In genomic region chr13:74301607-74301984, GRCm38 (mm10) we compare ENCODE assay signal across 9 mouse cellular contexts. TPM values are rescaled to one million over a fixed set of nuclear protein-coding genes. Genes with fewer than 3 reads are reported as not detected.
DNase-seq lines count a peak whose midpoint lies in the region; ATAC-seq and TF ChIP-seq lines count a peak whose summit lies in the region.
"Had no signal": no experiment of that assay in that cellular context is flagged by ENCODE, and none has a peak within 500 bp of the region (broad histone marks: within the 10 kb centered on the region; RNA-seq: fewer than 3 reads in every experiment).

No protein-coding gene starts in this region.

- ATAC-seq in embryonic facial prominence, embryonic 11.5 days (replicated peaks; ENCODE audit: insufficient number of reproducible peaks, low FRiP score, low TSS enrichment, low read depth) = peak; percentile 37; the same call in 1 of the 2 replicates
- peak; percentile 92 for ATAC-seq in intestine, embryonic 16.5 days
- peak; percentile 22; the same call in 1 of the 2 replicates for ATAC-seq in midbrain, embryonic 14.5 days (ENCODE audit: low FRiP score, low TSS enrichment)
- ATAC-seq in CD4-positive, CD25-positive, alpha-beta regulatory T cell, adult 4 months = no peak
- no peak for ATAC-seq in heart, embryonic 12.5 days (ENCODE audit: insufficient number of reproducible peaks, low FRiP score)

- 74% methylated on average over 6 of the region's 6 CpGs for WGBS in embryonic facial prominence, embryonic 11.5 days
- 78% methylated on average over 6 of the region's 6 CpGs for WGBS in embryonic facial prominence, embryonic 10.5 days
- 58% methylated on average over 6 of the region's 6 CpGs for WGBS in intestine, embryonic 16.5 days
- 82% methylated on average over 6 of the region's 6 CpGs for WGBS in midbrain, embryonic 14.5 days
- 65% methylated on average over 6 of the region's 6 CpGs for WGBS in heart, embryonic 12.5 days

- H3K4me2 ChIP-seq in embryonic facial prominence, embryonic 11.5 days (ENCODE audit: low read depth, low read length) = no peak overlapping the region
- no peak overlapping the region for H3K4me2 ChIP-seq in CH12.LX (ENCODE audit: insufficient read depth, low read depth, poor library complexity, severe bottlenecking)
- H3K4me2 ChIP-seq in intestine, embryonic 16.5 days (ENCODE audit: low read depth, low read length) = no peak overlapping the region
- H3K4me2 ChIP-seq in midbrain, embryonic 14.5 days (ENCODE audit: low read length) = no peak overlapping the region
- no peak overlapping the region for H3K4me2 ChIP-seq in heart, embryonic 12.5 days

- no peak for TF ChIP-seq RAD21 in CH12.LX (IDR thresholded peaks at IDR 0.05; ENCODE audit: low read depth, low read length)

- no peaks in the 10 kb centered on the region for H3K27me3 ChIP-seq in embryonic facial prominence, embryonic 11.5 days (ENCODE audit: control insufficient read depth, insufficient read depth, low read length)
- H3K27me3 ChIP-seq in embryonic facial prominence, embryonic 10.5 days (replicated peaks; ENCODE audit: low read depth, poor library complexity, severe bottlenecking) = no peaks in the 10 kb centered on the region
- H3K27me3 ChIP-seq in CH12.LX (replicated peaks) = no peaks in the 10 kb centered on the region
- H3K27me3 ChIP-seq in intestine, embryonic 16.5 days (replicated peaks; ENCODE audit: control insufficient read depth, insufficient read depth, low read length) = no peaks in the 10 kb centered on the region
- no peaks in the 10 kb centered on the region for H3K27me3 ChIP-seq in midbrain, embryonic 14.5 days (ENCODE audit: control insufficient read depth, insufficient read depth, low read length)
- no peaks in the 10 kb centered on the region for H3K27me3 ChIP-seq in heart, embryonic 12.5 days (replicated peaks)

- TF ChIP-seq POLR2A in CH12.LX (IDR thresholded peaks at IDR 0.05; ENCODE audit: low read depth, low read length) = no peak

- TF ChIP-seq EP300 in CH12.LX (IDR thresholded peaks at IDR 0.05; ENCODE audit: low read length) = no peak

- peaks cover 4% of the 10 kb centered on the region; the same call in 1 of the 2 replicates for H3K36me3 ChIP-seq in embryonic facial prominence, embryonic 11.5 days (replicated peaks; ENCODE audit: control insufficient read depth, insufficient read depth, low read depth, low read length)
- H3K36me3 ChIP-seq in embryonic facial prominence, embryonic 10.5 days (replicated peaks) = peaks cover 49% of the 10 kb centered on the region
- H3K36me3 ChIP-seq in CH12.LX (replicated peaks in 1 of 2; ENCODE audit: control insufficient read depth in 1 of 2, insufficient read depth in 1 of 2, low read length in 1 of 2) = peaks cover 45 to 54% of the 10 kb centered on the region in 2 experiments
- H3K36me3 ChIP-seq in intestine, embryonic 16.5 days (ENCODE audit: control insufficient read depth, insufficient read depth, low read length) = peaks cover 3% of the 10 kb centered on the region; the same call in 1 of the 2 replicates
- H3K36me3 ChIP-seq in midbrain, embryonic 14.5 days (ENCODE audit: control insufficient read depth, insufficient read depth, low read length) = peaks cover 47% of the 10 kb centered on the region
- peaks cover 41% of the 10 kb centered on the region for H3K36me3 ChIP-seq in heart, embryonic 12.5 days

- H3K79me2 ChIP-seq in CH12.LX (replicated peaks; ENCODE audit: control insufficient read depth, extremely low read depth, insufficient read depth, poor library complexity, severe bottlenecking) = no peaks in the 10 kb centered on the region

- no peaks in the 10 kb centered on the region for H3K4me1 ChIP-seq in embryonic facial prominence, embryonic 11.5 days (ENCODE audit: control insufficient read depth, insufficient read depth, low read length)
- no peaks in the 10 kb centered on the region for H3K4me1 ChIP-seq in embryonic facial prominence, embryonic 10.5 days
- H3K4me1 ChIP-seq in CH12.LX (ENCODE audit: control insufficient read depth in 1 of 2, insufficient read depth in 2 of 2) = peaks cover 0 to 3% of the 10 kb centered on the region in 2 experiments; a peak in 1 of 4 replicates
- no peaks in the 10 kb centered on the region for H3K4me1 ChIP-seq in intestine, embryonic 16.5 days (ENCODE audit: control insufficient read depth, insufficient read depth, low read length)
- H3K4me1 ChIP-seq in midbrain, embryonic 14.5 days (ENCODE audit: control insufficient read depth, insufficient read depth, low read length) = no peaks in the 10 kb centered on the region
- H3K4me1 ChIP-seq in heart, embryonic 12.5 days (replicated peaks) = no peaks in the 10 kb centered on the region
- H3K4me1 ChIP-seq: heart, embryonic 10.5 days had no signal

- TF ChIP-seq CTCF in CH12.LX (conservative IDR thresholded peaks at IDR 0.05 in 1 of 2, IDR thresholded peaks at IDR 0.05 in 1 of 2; ENCODE audit: low read depth in 2 of 2, low read length in 2 of 2) = no peak

- no peak overlapping the region for H3K4me3 ChIP-seq in embryonic facial prominence, embryonic 11.5 days (ENCODE audit: low read depth, low read length)
- H3K4me3 ChIP-seq in embryonic facial prominence, embryonic 10.5 days = no peak overlapping the region
- no peak overlapping the region for H3K4me3 ChIP-seq in CH12.LX (replicated peaks in 1 of 3; ENCODE audit: low read depth in 2 of 3, low read length in 2 of 3, poor library complexity in 1 of 3)
- no peak overlapping the region for H3K4me3 ChIP-seq in intestine, embryonic 16.5 days (ENCODE audit: low read length)
- H3K4me3 ChIP-seq in midbrain, embryonic 14.5 days (replicated peaks; ENCODE audit: low read depth, low read length) = no peak overlapping the region
- H3K4me3 ChIP-seq in heart, embryonic 12.5 days = no peak overlapping the region
- H3K4me3 ChIP-seq: heart, embryonic 10.5 days had no signal

- H3K9ac ChIP-seq in embryonic facial prominence, embryonic 11.5 days (replicated peaks; ENCODE audit: low read length) = no peak overlapping the region
- H3K9ac ChIP-seq in CH12.LX (ENCODE audit: insufficient read depth, low read depth) = no peak overlapping the region
- no peak overlapping the region for H3K9ac ChIP-seq in intestine, embryonic 16.5 days (ENCODE audit: low read depth, low read length)
- H3K9ac ChIP-seq in midbrain, embryonic 14.5 days (replicated peaks; ENCODE audit: low read length) = no peak overlapping the region
- no peak overlapping the region for H3K9ac ChIP-seq in heart, embryonic 12.5 days

- no peaks in the 10 kb centered on the region for H3K9me3 ChIP-seq in embryonic facial prominence, embryonic 11.5 days (replicated peaks; ENCODE audit: control insufficient read depth, low read length)
- no peaks in the 10 kb centered on the region for H3K9me3 ChIP-seq in embryonic facial prominence, embryonic 10.5 days
- H3K9me3 ChIP-seq in CH12.LX (replicated peaks; ENCODE audit: low read length) = no peaks in the 10 kb centered on the region
- H3K9me3 ChIP-seq in intestine, embryonic 16.5 days (ENCODE audit: control insufficient read depth, low read length) = no peaks in the 10 kb centered on the region
- no peaks in the 10 kb centered on the region for H3K9me3 ChIP-seq in midbrain, embryonic 14.5 days (ENCODE audit: control insufficient read depth, low read length)
- H3K9me3 ChIP-seq in heart, embryonic 12.5 days (replicated peaks) = no peaks in the 10 kb centered on the region
- H3K9me3 ChIP-seq: heart, embryonic 10.5 days had no signal

- no peak for DNase-seq in embryonic facial prominence, embryonic 11.5 days (ENCODE audit: low spot score)
- no peak for DNase-seq in embryonic facial prominence, embryonic 10.5 days (ENCODE audit: low spot score)
- DNase-seq in CH12.LX (ENCODE audit: extremely low read depth) = no peak
- DNase-seq in midbrain, embryonic 14.5 days = no peak
- no peak for DNase-seq in right cerebral cortex, postnatal 25 days

- in situ Hi-C loops in CH12.LX (cut with MboI; ENCODE audit: low pct_ligation_motif_present, low pct_unique_long_range_greater_than_20kb, low sequenced_read_pairs) = loop anchor here (5.0 to 10.0 kb wide), 2 partner anchors 109 to 347 kb away; no protein-coding TSS in a partner anchor

- no peak overlapping the region for H3K27ac ChIP-seq in embryonic facial prominence, embryonic 11.5 days (replicated peaks; ENCODE audit: low read depth, low read length)
- no peak overlapping the region for H3K27ac ChIP-seq in embryonic facial prominence, embryonic 10.5 days (replicated peaks)
- no peak overlapping the region for H3K27ac ChIP-seq in CH12.LX (ENCODE audit: insufficient read depth, low read depth)
- H3K27ac ChIP-seq in intestine, embryonic 16.5 days (ENCODE audit: low read length) = no peak overlapping the region
- H3K27ac ChIP-seq in midbrain, embryonic 14.5 days (replicated peaks; ENCODE audit: low read depth, low read length) = no peak overlapping the region
- H3K27ac ChIP-seq in heart, embryonic 12.5 days (ENCODE audit: poor library complexity, severe bottlenecking) = no peak overlapping the region
- H3K27ac ChIP-seq: heart, embryonic 10.5 days had no signal

- dilution Hi-C loops in CH12.LX (cut with MboI; ENCODE audit: extremely low pct_ligation_motif_present, extremely low pct_unique_long_range_greater_than_20kb, low sequenced_read_pairs) = no loop called here

RNA-seq across cellular contexts. Expression of gene Ahrr, which starts 9.5 kb away (rescaled TPM):
- 0.95 and 1.5 TPM in 2 replicates for polyA plus RNA-seq in embryonic facial prominence, embryonic 11.5 days (2014; fragmentation: Nextera tagmentation; extraction: Ambion mirVana)
- polyA plus RNA-seq in embryonic facial prominence, embryonic 10.5 days (2016; fragmentation: Nextera tagmentation; extraction: Ambion mirVana) = 1.1 and 1.5 TPM in 2 replicates
- 0.84 and 1.0 TPM in 2 replicates for total RNA-seq in CH12.LX (2012; rRNA removed)
- total RNA-seq in CH12.LX (2014; rRNA removed) = 1.0 and 1.2 TPM in 2 replicates
- 0.90 and 1.0 TPM in 2 replicates for polyA plus RNA-seq in CH12.LX (2012; ENCODE audit: insufficient read length, low read depth)
- polyA plus RNA-seq in intestine, embryonic 16.5 days (2015; fragmentation: Nextera tagmentation; extraction: Ambion mirVana) = 0.43 and 0.54 TPM in 2 replicates
- 0.15 and 1.5 TPM in 2 replicates for polyA plus RNA-seq in midbrain, embryonic 14.5 days (2014; fragmentation: Nextera tagmentation; extraction: Ambion mirVana)
- polyA plus RNA-seq in CD4-positive, CD25-positive, alpha-beta regulatory T cell, adult 4 months (2017; shearing (Covaris generic)) = under 1 TPM; 0.15 to 0.16 TPM
- 0.73 and 0.82 TPM in 2 replicates for polyA plus RNA-seq in heart, embryonic 12.5 days (2016; fragmentation: Nextera tagmentation; extraction: Ambion mirVana)

RNA-seq across cellular contexts. Expression of gene Pdcd6, which starts 15.8 kb away (rescaled TPM):
- polyA plus RNA-seq in embryonic facial prominence, embryonic 11.5 days (2014; fragmentation: Nextera tagmentation; extraction: Ambion mirVana) = 139 and 142 TPM in 2 replicates
- polyA plus RNA-seq in embryonic facial prominence, embryonic 10.5 days (2016; fragmentation: Nextera tagmentation; extraction: Ambion mirVana) = 128 and 135 TPM in 2 replicates
- total RNA-seq in CH12.LX (2012; rRNA removed) (124 and 134 TPM in 2 replicates), CH12.LX (2014; rRNA removed) (213 and 246 TPM in 2 replicates)
- 136 and 139 TPM in 2 replicates for polyA plus RNA-seq in CH12.LX (2012; ENCODE audit: insufficient read length, low read depth)
- polyA plus RNA-seq in intestine, embryonic 16.5 days (2015; fragmentation: Nextera tagmentation; extraction: Ambion mirVana) = 203 and 214 TPM in 2 replicates
- polyA plus RNA-seq in midbrain, embryonic 14.5 days (2014; fragmentation: Nextera tagmentation; extraction: Ambion mirVana) = 126 and 131 TPM in 2 replicates
- polyA plus RNA-seq in CD4-positive, CD25-positive, alpha-beta regulatory T cell, adult 4 months (2017; shearing (Covaris generic)) = 100 to 1,000 TPM; 172 to 177 TPM
- polyA plus RNA-seq in heart, embryonic 12.5 days (2016; fragmentation: Nextera tagmentation; extraction: Ambion mirVana) = 87.5 and 89.2 TPM in 2 replicates

RNA-seq across cellular contexts. Expression of gene Sdha, which starts 48.5 kb away (rescaled TPM):
- 228 and 235 TPM in 2 replicates for polyA plus RNA-seq in embryonic facial prominence, embryonic 11.5 days (2014; fragmentation: Nextera tagmentation; extraction: Ambion mirVana)
- polyA plus RNA-seq in embryonic facial prominence, embryonic 10.5 days (2016; fragmentation: Nextera tagmentation; extraction: Ambion mirVana) = 252 and 254 TPM in 2 replicates
- 161 and 165 TPM in 2 replicates for total RNA-seq in CH12.LX (2012; rRNA removed)
- total RNA-seq in CH12.LX (2014; rRNA removed) = 107 and 120 TPM in 2 replicates
- 249 and 255 TPM in 2 replicates for polyA plus RNA-seq in CH12.LX (2012; ENCODE audit: insufficient read length, low read depth)
- 404 and 405 TPM in 2 replicates for polyA plus RNA-seq in intestine, embryonic 16.5 days (2015; fragmentation: Nextera tagmentation; extraction: Ambion mirVana)
- polyA plus RNA-seq in midbrain, embryonic 14.5 days (2014; fragmentation: Nextera tagmentation; extraction: Ambion mirVana) = 153 and 196 TPM in 2 replicates
- polyA plus RNA-seq in CD4-positive, CD25-positive, alpha-beta regulatory T cell, adult 4 months (2017; shearing (Covaris generic)) = 100 to 1,000 TPM; 301 to 394 TPM
- 450 and 465 TPM in 2 replicates for polyA plus RNA-seq in heart, embryonic 12.5 days (2016; fragmentation: Nextera tagmentation; extraction: Ambion mirVana)

RNA-seq across cellular contexts. Expression of gene Ccdc127, which starts 48.5 kb away (rescaled TPM):
- 69.0 and 73.7 TPM in 2 replicates for polyA plus RNA-seq in embryonic facial prominence, embryonic 11.5 days (2014; fragmentation: Nextera tagmentation; extraction: Ambion mirVana)
- polyA plus RNA-seq in embryonic facial prominence, embryonic 10.5 days (2016; fragmentation: Nextera tagmentation; extraction: Ambion mirVana) = 55.8 and 59.1 TPM in 2 replicates
- total RNA-seq in CH12.LX (2012; rRNA removed) (40.8 and 53.8 TPM in 2 replicates), CH12.LX (2014; rRNA removed) (45.3 and 51.8 TPM in 2 replicates)
- polyA plus RNA-seq in CH12.LX (2012; ENCODE audit: insufficient read length, low read depth) = 57.4 and 57.5 TPM in 2 replicates
- polyA plus RNA-seq in intestine, embryonic 16.5 days (2015; fragmentation: Nextera tagmentation; extraction: Ambion mirVana) = 38.5 and 39.4 TPM in 2 replicates
- polyA plus RNA-seq in midbrain, embryonic 14.5 days (2014; fragmentation: Nextera tagmentation; extraction: Ambion mirVana) = 41.7 and 46.2 TPM in 2 replicates
- polyA plus RNA-seq in CD4-positive, CD25-positive, alpha-beta regulatory T cell, adult 4 months (2017; shearing (Covaris generic)) = 10 to 100 TPM; 32.2 to 34.5 TPM
- polyA plus RNA-seq in heart, embryonic 12.5 days (2016; fragmentation: Nextera tagmentation; extraction: Ambion mirVana) = 48.7 and 54.9 TPM in 2 replicates

Comparison
In these comparisons a context has a peak if more than half of its experiments do, and no peak if none do; other contexts are left out.
1. ATAC-seq: peak in embryonic facial prominence, embryonic 11.5 days (single experiment), intestine, embryonic 16.5 days (single experiment) and midbrain, embryonic 14.5 days (single experiment); none in CD4-positive, CD25-positive, alpha-beta regulatory T cell, adult 4 months (single experiment) and heart, embryonic 12.5 days (single experiment).